Mouse (Mus musculus) spleen, adult 2 months (tissue): ENCODE measurements around the gene Abcc4.

ENCODE experiments used
- CTCF ChIP-seq: fragments of 200-500 bp; IDR thresholded peaks from 2 replicates; pipeline ENCODE4 v1.5.1; 2011; ENCODE audit warnings: mild to moderate bottlenecking, inconsistent platforms; ENCODE audit not compliant: insufficient read depth, insufficient read length, insufficient replicate concordance; ENCODE audit errors: extremely low read depth
- POLR2A ChIP-seq: fragments of 200-500 bp; IDR thresholded peaks from 2 replicates; pipeline ENCODE4 v1.6.1; 2011; ENCODE audit warnings: low read depth, low read length, inconsistent platforms

DNA sequence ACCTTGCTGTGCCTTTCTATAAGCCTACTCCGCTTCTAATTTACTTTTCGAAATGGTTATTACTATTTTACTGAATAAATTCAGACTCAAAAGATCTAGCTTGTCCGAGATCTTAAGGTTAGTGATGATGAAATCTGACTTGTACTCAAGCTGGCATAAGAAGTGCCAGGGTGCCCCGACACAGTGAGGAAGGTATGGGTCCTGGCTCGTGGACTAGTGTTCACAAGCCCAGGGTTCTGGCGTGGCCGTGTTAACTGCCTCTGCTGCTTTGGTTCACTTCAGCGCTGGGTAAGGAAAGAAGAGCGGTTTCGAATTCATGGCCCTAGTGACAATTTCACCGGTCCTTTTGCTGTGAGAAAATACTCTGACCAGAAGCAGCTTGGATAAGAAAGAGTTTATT lies 943 bp upstream of the Abcc4 start:
- no peak for TF ChIP-seq POLR2A
- TF ChIP-seq CTCF, result no peak
